Mouse (Mus musculus): ENCODE data around the gene Olfr332. TPM values are rescaled to one million over a fixed set of nuclear protein-coding genes. Genes with fewer than 3 reads are reported as not detected.

The Olfr332 gene
- not detected for polyA plus RNA-seq (2014; fragmentation: Illumina TruSeq; extraction: RNeasy Lipid Tissue Mini Kit (QIAGEN cat#74804); ENCODE audit: insufficient read depth, low read depth, low replicate concordance)

GRCm38 (mm10) chr11:58492455-58492854 lies at the start of gene Olfr332:
Gene Olfr332, minus strand, starts transcription at chr11:58492555.

GRCm38 (mm10) chr11:58534736-58535135 lies 42.4 kb upstream of the Olfr332 start, which contains the start of gene Olfr330:
Gene Olfr330, minus strand, starts transcription at chr11:58534836.

GRCm38 (mm10) chr11:58502472-58502871 lies 10.1 kb upstream of the Olfr332 start, which contains the start of gene Olfr331:
Gene Olfr331, minus strand, starts transcription at chr11:58502572.

GRCm38 (mm10) chr11:58462170-58462569 lies 30.2 kb downstream of the Olfr332 start, which contains the start of gene Olfr30:
Gene Olfr30, minus strand, starts transcription at chr11:58462270.

GRCm38 (mm10) chr11:58452759-58453158 lies 39.6 kb downstream of the Olfr332 start, which contains the start of gene Lypd9:
Gene Lypd9, minus strand, starts transcription at chr11:58452923.

Other genes with a start within 250 kb of the Olfr332 start
- not detected for gene 4930438A08Rik, start 217.8 kb downstream of the Olfr332 start, polyA plus RNA-seq (2014; fragmentation: Illumina TruSeq; extraction: RNeasy Lipid Tissue Mini Kit (QIAGEN cat#74804); ENCODE audit: insufficient read depth, low read depth, low replicate concordance)
- gene Zfp692, start 185.5 kb downstream of the Olfr332 start, polyA plus RNA-seq (2014; fragmentation: Illumina TruSeq; extraction: RNeasy Lipid Tissue Mini Kit (QIAGEN cat#74804); ENCODE audit: insufficient read depth, low read depth, low replicate concordance): 7.7 TPM
- 25.2 TPM for gene Zfp672, start 162.2 kb downstream of the Olfr332 start, polyA plus RNA-seq (2014; fragmentation: Illumina TruSeq; extraction: RNeasy Lipid Tissue Mini Kit (QIAGEN cat#74804); ENCODE audit: insufficient read depth, low read depth, low replicate concordance)
- 20.4 TPM for gene Sh3bp5l, start 161.8 kb downstream of the Olfr332 start, polyA plus RNA-seq (2014; fragmentation: Illumina TruSeq; extraction: RNeasy Lipid Tissue Mini Kit (QIAGEN cat#74804); ENCODE audit: insufficient read depth, low read depth, low replicate concordance)
- gene Lypd8, start 113.5 kb downstream of the Olfr332 start, polyA plus RNA-seq (2014; fragmentation: Illumina TruSeq; extraction: RNeasy Lipid Tissue Mini Kit (QIAGEN cat#74804); ENCODE audit: insufficient read depth, low read depth, low replicate concordance): 0.82 TPM
- not detected for gene 1810065E05Rik, start 71.4 kb downstream of the Olfr332 start, polyA plus RNA-seq (2014; fragmentation: Illumina TruSeq; extraction: RNeasy Lipid Tissue Mini Kit (QIAGEN cat#74804); ENCODE audit: insufficient read depth, low read depth, low replicate concordance)
- not detected for gene Gm12253, start 60.0 kb downstream of the Olfr332 start, polyA plus RNA-seq (2014; fragmentation: Illumina TruSeq; extraction: RNeasy Lipid Tissue Mini Kit (QIAGEN cat#74804); ENCODE audit: insufficient read depth, low read depth, low replicate concordance)
- not detected for gene Lypd9, start 39.6 kb downstream of the Olfr332 start, polyA plus RNA-seq (2014; fragmentation: Illumina TruSeq; extraction: RNeasy Lipid Tissue Mini Kit (QIAGEN cat#74804); ENCODE audit: insufficient read depth, low read depth, low replicate concordance)
- not detected for gene Olfr30, start 30.3 kb downstream of the Olfr332 start, polyA plus RNA-seq (2014; fragmentation: Illumina TruSeq; extraction: RNeasy Lipid Tissue Mini Kit (QIAGEN cat#74804); ENCODE audit: insufficient read depth, low read depth, low replicate concordance)
- not detected for gene Olfr331, start 10.0 kb upstream of the Olfr332 start, polyA plus RNA-seq (2014; fragmentation: Illumina TruSeq; extraction: RNeasy Lipid Tissue Mini Kit (QIAGEN cat#74804); ENCODE audit: insufficient read depth, low read depth, low replicate concordance)
- not detected for gene Olfr330, start 42.3 kb upstream of the Olfr332 start, polyA plus RNA-seq (2014; fragmentation: Illumina TruSeq; extraction: RNeasy Lipid Tissue Mini Kit (QIAGEN cat#74804); ENCODE audit: insufficient read depth, low read depth, low replicate concordance)
- gene Olfr329-ps, start 53.9 kb upstream of the Olfr332 start, polyA plus RNA-seq (2014; fragmentation: Illumina TruSeq; extraction: RNeasy Lipid Tissue Mini Kit (QIAGEN cat#74804); ENCODE audit: insufficient read depth, low read depth, low replicate concordance): not detected
- gene Olfr328, start 63.1 kb upstream of the Olfr332 start, polyA plus RNA-seq (2014; fragmentation: Illumina TruSeq; extraction: RNeasy Lipid Tissue Mini Kit (QIAGEN cat#74804); ENCODE audit: insufficient read depth, low read depth, low replicate concordance): not detected
- not detected for gene Olfr224, start 78.0 kb upstream of the Olfr332 start, polyA plus RNA-seq (2014; fragmentation: Illumina TruSeq; extraction: RNeasy Lipid Tissue Mini Kit (QIAGEN cat#74804); ENCODE audit: insufficient read depth, low read depth, low replicate concordance)
- gene Olfr325, start 85.2 kb upstream of the Olfr332 start, polyA plus RNA-seq (2014; fragmentation: Illumina TruSeq; extraction: RNeasy Lipid Tissue Mini Kit (QIAGEN cat#74804); ENCODE audit: insufficient read depth, low read depth, low replicate concordance): not detected
- gene Olfr324, start 102.6 kb upstream of the Olfr332 start, polyA plus RNA-seq (2014; fragmentation: Illumina TruSeq; extraction: RNeasy Lipid Tissue Mini Kit (QIAGEN cat#74804); ENCODE audit: insufficient read depth, low read depth, low replicate concordance): not detected
- not detected for gene 2210407C18Rik, start 123.5 kb upstream of the Olfr332 start, polyA plus RNA-seq (2014; fragmentation: Illumina TruSeq; extraction: RNeasy Lipid Tissue Mini Kit (QIAGEN cat#74804); ENCODE audit: insufficient read depth, low read depth, low replicate concordance)
- not detected for gene Olfr323, start 137.9 kb upstream of the Olfr332 start, polyA plus RNA-seq (2014; fragmentation: Illumina TruSeq; extraction: RNeasy Lipid Tissue Mini Kit (QIAGEN cat#74804); ENCODE audit: insufficient read depth, low read depth, low replicate concordance)
- gene Trim58, start 147.9 kb upstream of the Olfr332 start, polyA plus RNA-seq (2014; fragmentation: Illumina TruSeq; extraction: RNeasy Lipid Tissue Mini Kit (QIAGEN cat#74804); ENCODE audit: insufficient read depth, low read depth, low replicate concordance): not detected
- not detected for gene Olfr322, start 166.2 kb upstream of the Olfr332 start, polyA plus RNA-seq (2014; fragmentation: Illumina TruSeq; extraction: RNeasy Lipid Tissue Mini Kit (QIAGEN cat#74804); ENCODE audit: insufficient read depth, low read depth, low replicate concordance)
- not detected for gene Olfr320, start 188.5 kb upstream of the Olfr332 start, polyA plus RNA-seq (2014; fragmentation: Illumina TruSeq; extraction: RNeasy Lipid Tissue Mini Kit (QIAGEN cat#74804); ENCODE audit: insufficient read depth, low read depth, low replicate concordance)
- gene Olfr319, start 206.6 kb upstream of the Olfr332 start, polyA plus RNA-seq (2014; fragmentation: Illumina TruSeq; extraction: RNeasy Lipid Tissue Mini Kit (QIAGEN cat#74804); ENCODE audit: insufficient read depth, low read depth, low replicate concordance): not detected
- not detected for gene Olfr318, start 231.5 kb upstream of the Olfr332 start, polyA plus RNA-seq (2014; fragmentation: Illumina TruSeq; extraction: RNeasy Lipid Tissue Mini Kit (QIAGEN cat#74804); ENCODE audit: insufficient read depth, low read depth, low replicate concordance)
- not detected for gene Olfr317, start 246.7 kb upstream of the Olfr332 start, polyA plus RNA-seq (2014; fragmentation: Illumina TruSeq; extraction: RNeasy Lipid Tissue Mini Kit (QIAGEN cat#74804); ENCODE audit: insufficient read depth, low read depth, low replicate concordance)